Mouse (Mus musculus) thymus, adult 2 months (tissue): Measurements from ENCODE around the gene Pla2g6. TPM values are rescaled to one million over a fixed set of nuclear protein-coding genes. Genes with fewer than 3 reads are reported as not detected.

ENCODE experiments used
- DNase-seq: peaks from one replicate; pipeline ENCODE4 v3.0.0; 2021
- H3K27ac ChIP-seq: fragments of 200-500 bp; 2 replicates; pipeline ENCODE4 v1.5.1; 2012; ENCODE audit warnings: low read length, control low read depth; ENCODE audit not compliant: control insufficient read depth, insufficient read depth
- H3K27me3 ChIP-seq: fragments of 200-500 bp; 2 replicates; pipeline ENCODE4 v1.6.1; 2012; ENCODE audit warnings: mild to moderate bottlenecking, low read length, moderate library complexity, mixed read lengths; ENCODE audit not compliant: control insufficient read depth, insufficient read depth
- H3K36me3 ChIP-seq: fragments of 200-500 bp; 2 replicates; pipeline ENCODE4 v1.6.1; 2012; ENCODE audit warnings: mild to moderate bottlenecking, low read length, moderate library complexity; ENCODE audit not compliant: control insufficient read depth, insufficient read depth
- H3K4me1 ChIP-seq: fragments of 200-500 bp; replicated peaks from 2 replicates; pipeline ENCODE4 v1.6.1; 2012; ENCODE audit warnings: low read length; ENCODE audit not compliant: control insufficient read depth, insufficient read depth
- H3K4me3 ChIP-seq: fragments of 200-500 bp; 2 replicates; pipeline ENCODE4 v1.5.1; 2012; ENCODE audit warnings: mild to moderate bottlenecking, low read length, control low read depth, moderate library complexity; ENCODE audit not compliant: control insufficient read depth, insufficient read depth
- CTCF ChIP-seq: fragments of 200-500 bp; IDR thresholded peaks from 2 replicates; pipeline ENCODE4 v1.5.1; 2012; ENCODE audit warnings: mild to moderate bottlenecking, control low read depth, low read length, moderate library complexity, borderline replicate concordance; ENCODE audit not compliant: control insufficient read depth, poor library complexity, insufficient read depth; ENCODE audit errors: extremely low read depth
- POLR2A ChIP-seq: fragments of 200-500 bp; IDR thresholded peaks from 2 replicates; pipeline ENCODE4 v1.6.1; 2012; ENCODE audit warnings: mild to moderate bottlenecking, low read length, control low read depth, moderate library complexity; ENCODE audit not compliant: control insufficient read depth, poor library complexity, insufficient read depth; ENCODE audit errors: extremely low read depth
- WGBS: fragments of 180-500 bp; shearing (Covaris S2); methylation state at CpG from one replicate; pipeline ENCODE4 v1.1.7; 2018; 5-methylcytosine and 5-hydroxymethylcytosine counted together
- polyA plus RNA-seq: library from polyadenylated mRNA; depleted of rRNA; stranded (reverse); fragments of >200 nt; gene quantifications from 2 replicates; pipeline ENCODE4 v1.2.3, GENCODE M21; 2012

Pla2g6 gene
- polyA plus RNA-seq, 1 experiment, result 71.4 TPM

DNA sequence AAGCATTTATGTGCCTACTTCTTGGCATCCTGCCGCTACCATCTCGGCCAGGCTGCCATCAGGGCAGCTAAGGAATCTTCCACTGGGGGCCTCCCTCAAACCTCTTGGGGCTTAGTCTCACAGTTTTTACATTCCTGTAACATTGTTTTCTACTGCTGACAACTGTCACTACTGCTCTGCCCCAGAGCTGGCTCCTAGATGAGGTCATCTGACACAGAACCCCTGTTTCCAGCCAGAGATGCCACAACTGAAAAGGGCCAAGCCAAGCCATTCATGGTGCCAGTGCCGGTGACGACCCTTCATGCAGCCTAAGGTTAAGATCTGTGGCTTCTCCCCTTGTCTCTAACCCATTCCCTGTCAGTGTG is 4.4 kb downstream of the Pla2g6 start:
- no peak for TF ChIP-seq CTCF
- no peak for TF ChIP-seq POLR2A
- WGBS, result 54% methylated on average over 4 of the region's 4 CpGs
- no peaks in the 10 kb centered on the region for H3K27me3 ChIP-seq
- peak overlapping the region; percentile 88 for H3K27ac ChIP-seq
- H3K36me3 ChIP-seq, result no peaks in the 10 kb centered on the region
- no peak for DNase-seq
- peaks cover 60% of the 10 kb centered on the region for H3K4me1 ChIP-seq
- H3K4me3 ChIP-seq, result no peak overlapping the region

DNA sequence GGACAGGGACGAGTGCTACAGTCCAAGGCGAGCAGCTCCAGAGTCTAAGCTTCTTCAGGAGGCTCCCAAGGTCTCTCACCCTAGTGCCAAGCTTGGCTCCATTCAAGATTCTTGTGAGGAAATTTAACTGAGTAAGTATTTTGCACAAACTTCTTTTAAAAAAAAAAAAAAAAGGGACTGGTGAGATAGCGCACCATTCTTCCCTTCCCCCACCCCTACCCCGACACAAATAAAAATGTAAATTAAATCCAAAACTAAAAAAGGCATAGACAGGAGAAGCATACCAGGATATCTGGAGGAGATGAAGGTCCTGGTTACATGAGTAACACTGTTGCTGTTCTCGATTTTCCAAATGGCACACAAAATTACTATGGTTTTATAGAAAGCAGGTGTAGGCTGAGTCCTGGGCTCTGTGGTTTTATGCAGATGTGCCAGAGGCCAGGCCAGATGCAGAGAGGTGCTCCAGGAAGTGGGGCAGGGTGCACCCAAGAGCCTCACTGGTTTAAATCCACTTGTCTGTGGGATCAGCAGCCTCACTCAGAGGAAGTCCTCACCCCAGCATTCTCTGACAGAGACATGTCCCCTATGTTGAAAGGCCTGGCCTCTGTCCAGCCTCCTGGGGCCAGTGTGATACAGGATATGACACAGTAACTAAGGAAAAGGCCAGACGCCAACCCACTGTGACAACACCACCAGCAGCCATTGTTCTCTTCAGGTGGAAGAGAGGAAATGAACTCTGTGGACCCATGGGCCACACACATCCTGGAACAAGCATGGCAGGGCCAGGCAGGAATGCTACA is 5.0 kb downstream of the Pla2g6 start:
- Histone ChIP-seq H3K27ac (peak overlapping the region; percentile 88), H3K27me3 (no peaks in the 10 kb centered on the region), H3K4me3 (peak overlapping the region; percentile 27), H3K4me1 (peaks cover 60% of the 10 kb centered on the region), H3K36me3 (no peaks in the 10 kb centered on the region)
- DNase-seq, result peak; percentile 79
- TF ChIP-seq POLR2A (0 out of 2 replicates have a peak, but pooled peaks have one; percentile 33), CTCF (no peak)
- WGBS, result 11% methylated on average over 6 of the region's 6 CpGs

DNA sequence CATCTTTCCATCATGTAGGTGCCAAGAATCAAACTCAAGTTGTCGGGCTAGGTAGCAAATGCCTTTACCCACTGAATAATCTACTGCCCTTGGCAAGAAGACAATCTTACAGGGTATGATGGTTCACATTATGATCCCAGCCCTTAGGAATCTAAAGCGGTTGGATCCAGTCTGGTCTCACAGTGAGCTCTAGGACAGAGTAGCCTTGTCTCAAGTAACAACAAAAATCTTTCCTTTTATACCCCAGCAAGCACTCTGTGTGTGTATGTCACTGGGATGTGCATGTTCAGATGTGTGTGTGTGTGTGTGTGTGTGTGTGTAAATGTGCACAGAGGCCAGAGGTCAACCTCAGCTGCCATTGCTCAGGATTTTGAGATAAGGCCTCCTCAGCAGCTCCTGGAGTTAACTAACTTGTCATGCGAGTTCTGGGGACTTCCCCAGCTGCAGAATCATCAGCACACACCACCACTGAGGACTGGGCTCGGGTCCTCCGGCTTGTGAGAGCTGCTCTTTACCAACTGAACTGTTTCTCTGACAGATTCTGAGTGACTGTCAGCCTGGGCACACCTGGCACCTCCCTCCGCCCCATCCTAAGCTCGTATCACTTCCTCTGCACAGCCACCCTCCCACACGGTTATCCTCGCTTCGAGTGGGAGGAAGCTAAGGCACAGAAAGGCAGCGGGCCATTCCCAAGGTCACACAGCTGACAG is 5.8 kb downstream of the Pla2g6 start:
- no peak for TF ChIP-seq CTCF
- TF ChIP-seq POLR2A, result peak; percentile 54; the same call in 1 of the 2 replicates
- WGBS, result 18% methylated on average over 11 of the region's 11 CpGs
- H3K36me3 ChIP-seq, result no peaks in the 10 kb centered on the region
- peaks cover 58% of the 10 kb centered on the region for H3K4me1 ChIP-seq
- peak overlapping the region; percentile 27 for H3K4me3 ChIP-seq
- DNase-seq, result peak; percentile 81
- H3K27ac ChIP-seq, result peak overlapping the region; percentile 88
- no peaks in the 10 kb centered on the region for H3K27me3 ChIP-seq

DNA sequence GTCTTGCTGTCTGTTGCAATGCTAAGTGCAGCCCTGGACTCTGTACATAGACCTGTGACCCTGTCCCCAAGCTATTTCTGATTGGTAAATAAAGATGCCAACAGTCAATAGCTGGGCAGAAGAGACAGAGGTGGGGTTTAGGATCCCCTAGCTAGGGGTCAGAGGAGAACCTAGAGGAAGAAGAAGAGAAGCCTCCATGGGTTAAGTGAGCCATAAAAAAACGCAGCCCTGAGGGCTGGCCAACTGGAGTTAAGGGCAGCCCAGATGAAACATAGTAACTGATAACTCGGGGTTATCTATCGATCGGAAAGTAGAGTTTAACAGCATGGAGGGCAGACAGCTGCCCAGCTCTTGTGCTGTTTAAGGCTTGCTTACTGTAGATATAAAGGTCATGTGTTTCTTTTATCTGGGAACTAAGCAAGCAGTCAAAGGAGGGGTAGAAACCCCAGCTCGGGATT is 6.4 kb downstream of the Pla2g6 start:
- no peaks in the 10 kb centered on the region for H3K27me3 ChIP-seq
- no peak overlapping the region for H3K4me3 ChIP-seq
- H3K4me1 ChIP-seq, result peaks cover 51% of the 10 kb centered on the region
- peak overlapping the region; percentile 88 for H3K27ac ChIP-seq
- WGBS, result 77% methylated on average over 5 of the region's 5 CpGs
- no peaks in the 10 kb centered on the region for H3K36me3 ChIP-seq
- no peak for TF ChIP-seq CTCF
- TF ChIP-seq POLR2A, result no peak
- no peak for DNase-seq

DNA sequence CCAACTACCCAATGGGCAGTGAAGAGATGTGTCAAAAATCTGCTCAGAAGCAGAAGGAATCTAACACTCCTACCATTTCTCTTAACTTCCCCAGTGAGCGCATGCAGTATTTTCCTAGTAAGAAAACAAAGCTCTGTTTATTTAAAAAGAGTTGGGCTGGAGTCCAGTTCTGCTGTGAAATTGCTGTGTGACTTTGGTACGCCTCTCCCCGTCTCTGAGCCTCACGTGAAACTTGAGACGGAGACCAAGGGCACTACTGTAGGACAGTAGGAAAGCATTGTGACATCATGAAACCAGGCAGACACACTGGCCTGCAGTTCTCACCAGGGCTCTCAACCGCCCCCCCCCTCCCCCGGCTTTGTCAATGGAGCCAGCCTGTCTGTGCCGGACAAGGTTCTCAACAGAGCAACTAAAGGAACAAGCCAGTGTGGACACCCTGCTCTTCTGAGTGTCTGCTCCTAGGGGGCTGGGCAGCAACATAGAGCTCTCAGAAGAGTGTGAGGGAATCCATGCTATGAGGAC is 14.3 kb downstream of the Pla2g6 start:
- no peak overlapping the region for H3K4me3 ChIP-seq
- TF ChIP-seq POLR2A (no peak), CTCF (no peak)
- DNase-seq, result no peak
- 96% methylated on average over 8 of the region's 8 CpGs for WGBS
- no peaks in the 10 kb centered on the region; the same call in 1 of the 2 replicates for H3K36me3 ChIP-seq
- H3K27ac ChIP-seq, result no peak overlapping the region
- H3K4me1 ChIP-seq, result no peaks in the 10 kb centered on the region
- H3K27me3 ChIP-seq, result no peaks in the 10 kb centered on the region

DNA sequence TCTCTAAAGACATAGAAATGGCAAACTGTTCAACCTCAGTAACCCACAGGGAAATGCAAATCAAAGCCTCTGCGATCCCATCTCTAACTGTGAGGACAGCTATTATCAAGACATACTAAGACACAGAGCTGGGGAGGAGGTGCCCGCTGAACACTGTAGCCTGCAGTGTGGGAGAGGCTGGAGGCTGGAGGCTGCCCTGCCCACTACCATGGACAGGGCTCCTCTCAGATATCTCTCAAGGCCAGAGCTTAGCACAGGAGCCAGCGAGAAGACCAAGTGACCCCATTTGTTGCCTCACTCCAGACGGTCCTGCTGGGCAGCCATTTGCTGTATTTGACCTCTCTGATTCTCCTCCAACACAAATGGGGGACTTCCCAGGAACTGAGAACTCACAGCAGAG is 20.3 kb downstream of the Pla2g6 start:
- Histone ChIP-seq H3K4me1 (no peaks in the 10 kb centered on the region), H3K27ac (no peak overlapping the region), H3K27me3 (no peaks in the 10 kb centered on the region), H3K4me3 (no peak overlapping the region), H3K36me3 (0 out of 2 replicates have a peak, but pooled peaks cover 4% of the 10 kb centered on the region)
- WGBS, result 96% methylated on average over 4 of the region's 4 CpGs
- no peak for TF ChIP-seq CTCF
- TF ChIP-seq POLR2A, result no peak
- DNase-seq, result no peak
